Mouse (Mus musculus) monocyte, adult 2 months (primary cell): ENCODE results near the gene Msrb1.
"Not testable (repeated sequence)": the region's sequence is repeated elsewhere in the genome, so short reads cannot be mapped to it uniquely, and the experiment has no call there.

Experiments
- DNase-seq, 2 experiments: peaks; one replicate each; pipeline ENCODE4 v3.0.0; 2022; ENCODE audit warnings: low spot score in 2 of 2, low read depth in 1 of 2

Gene Msrb1

DNA sequence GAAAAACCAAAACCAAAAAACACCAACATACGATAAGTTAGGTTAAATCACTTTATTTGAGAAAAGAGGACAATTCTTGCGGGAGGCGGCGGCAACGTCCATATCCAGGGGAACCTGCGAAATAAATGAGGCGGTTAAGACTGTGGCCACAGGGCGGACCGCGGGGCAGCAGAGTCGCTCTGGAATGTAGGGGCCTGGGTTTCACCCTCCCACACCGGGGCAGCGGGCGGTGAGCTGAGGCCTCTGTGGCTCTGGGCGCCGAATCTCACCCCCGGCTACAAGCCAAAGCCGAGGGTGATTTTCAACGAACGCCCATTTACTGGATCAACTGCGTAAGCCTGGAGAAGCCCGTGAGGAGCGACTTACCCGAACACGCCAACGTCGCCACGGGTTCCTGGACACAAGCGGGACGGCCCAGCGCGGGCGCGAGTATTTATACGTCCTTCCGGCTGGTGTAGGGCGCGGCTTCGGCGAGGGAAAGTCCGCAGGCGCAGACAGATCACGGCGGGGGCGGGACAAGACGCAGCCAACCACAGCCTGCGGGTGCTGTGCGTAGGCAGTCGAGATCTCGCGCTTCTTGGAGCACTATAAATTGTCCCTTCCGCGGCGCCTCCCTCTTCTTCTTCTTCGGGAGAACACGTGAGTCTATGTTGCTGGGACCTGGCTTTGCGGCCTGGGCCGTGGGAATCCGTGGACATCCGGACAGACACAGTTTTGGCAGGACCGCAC, 16.8 kb upstream of the Msrb1 start:
- DNase-seq, result peak; percentile 95 to 96

DNA sequence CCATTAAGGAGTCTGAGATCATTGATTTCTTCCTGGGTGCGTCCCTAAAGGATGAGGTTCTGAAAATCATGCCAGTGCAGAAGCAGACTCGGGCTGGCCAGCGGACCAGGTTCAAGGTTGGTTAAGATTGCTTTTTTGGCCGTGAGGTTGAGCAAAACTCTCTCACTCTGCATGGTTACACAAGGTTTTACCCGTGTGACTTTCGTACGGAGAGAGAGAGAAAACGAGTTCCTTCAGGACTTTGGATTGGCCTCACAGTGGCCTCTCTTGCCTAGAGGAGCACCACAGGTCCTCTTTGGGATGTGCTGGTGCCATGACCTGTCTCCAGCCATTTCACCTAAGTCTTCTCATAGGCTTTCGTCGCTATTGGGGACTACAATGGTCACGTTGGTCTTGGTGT, 15.8 kb upstream of the Msrb1 start:
- not testable (repeated sequence) for DNase-seq

DNA sequence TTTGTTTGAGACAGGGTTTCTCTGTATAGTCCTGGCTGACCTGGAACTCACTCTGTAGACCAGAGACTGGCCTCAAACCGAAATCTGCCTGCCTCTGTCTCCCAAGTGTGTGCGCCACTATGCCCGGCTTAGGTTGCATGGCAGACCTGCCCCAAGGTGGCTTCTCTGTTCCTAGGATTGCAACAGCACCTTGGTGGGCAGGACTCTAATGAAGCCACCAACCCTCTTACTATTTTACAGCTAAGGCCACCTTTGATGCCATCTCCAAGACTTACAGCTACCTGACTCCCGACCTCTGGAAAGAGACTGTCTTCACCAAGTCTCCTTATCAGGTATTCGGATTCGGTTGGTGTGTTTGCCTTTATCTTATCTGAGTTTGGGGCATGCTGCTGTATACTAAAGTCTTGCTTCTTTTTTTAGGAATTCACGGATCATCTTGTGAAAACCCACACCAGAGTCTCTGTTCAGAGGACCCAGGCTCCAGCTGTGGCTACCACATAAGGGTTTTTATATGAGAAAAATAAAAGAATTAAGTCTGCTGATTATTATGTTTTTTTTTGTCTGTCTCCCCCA, 15.0 kb upstream of the Msrb1 start:
- DNase-seq, result not testable (repeated sequence)

DNA sequence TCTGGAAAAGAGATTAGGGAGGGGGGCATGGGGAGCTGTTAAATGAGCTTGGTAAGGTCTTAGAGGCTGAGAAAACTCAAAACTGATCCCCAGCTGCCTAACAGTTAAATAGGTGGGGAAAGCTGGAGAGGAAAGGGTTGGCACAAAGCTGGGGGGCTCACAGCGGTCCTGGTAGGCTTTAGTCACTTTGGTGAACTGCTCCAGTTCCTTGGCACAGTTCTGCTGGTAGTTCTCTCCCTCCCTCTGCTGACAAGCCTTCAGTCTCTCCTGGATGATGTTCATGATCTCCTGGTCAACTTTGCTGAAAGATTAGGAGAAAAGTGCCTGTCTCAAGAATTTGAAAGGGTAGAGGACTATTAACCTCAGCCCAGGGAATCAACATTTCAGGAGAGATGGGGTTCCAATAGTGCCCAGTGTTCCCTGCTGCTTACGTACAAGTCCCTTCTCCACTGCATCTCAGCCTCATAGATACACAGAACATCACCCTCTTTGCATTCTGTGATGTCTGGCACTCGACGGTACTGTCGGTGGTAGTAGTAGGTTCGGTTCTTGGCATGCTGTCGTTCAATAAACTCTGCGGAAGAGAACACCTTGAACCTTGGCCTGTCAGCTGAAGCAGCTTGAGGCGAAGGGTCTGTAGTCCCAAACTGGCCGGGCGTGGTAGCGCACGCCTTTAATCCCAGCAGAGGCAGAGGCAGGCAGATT, 14.1 kb upstream of the Msrb1 start:
- DNase-seq, result no peak

DNA sequence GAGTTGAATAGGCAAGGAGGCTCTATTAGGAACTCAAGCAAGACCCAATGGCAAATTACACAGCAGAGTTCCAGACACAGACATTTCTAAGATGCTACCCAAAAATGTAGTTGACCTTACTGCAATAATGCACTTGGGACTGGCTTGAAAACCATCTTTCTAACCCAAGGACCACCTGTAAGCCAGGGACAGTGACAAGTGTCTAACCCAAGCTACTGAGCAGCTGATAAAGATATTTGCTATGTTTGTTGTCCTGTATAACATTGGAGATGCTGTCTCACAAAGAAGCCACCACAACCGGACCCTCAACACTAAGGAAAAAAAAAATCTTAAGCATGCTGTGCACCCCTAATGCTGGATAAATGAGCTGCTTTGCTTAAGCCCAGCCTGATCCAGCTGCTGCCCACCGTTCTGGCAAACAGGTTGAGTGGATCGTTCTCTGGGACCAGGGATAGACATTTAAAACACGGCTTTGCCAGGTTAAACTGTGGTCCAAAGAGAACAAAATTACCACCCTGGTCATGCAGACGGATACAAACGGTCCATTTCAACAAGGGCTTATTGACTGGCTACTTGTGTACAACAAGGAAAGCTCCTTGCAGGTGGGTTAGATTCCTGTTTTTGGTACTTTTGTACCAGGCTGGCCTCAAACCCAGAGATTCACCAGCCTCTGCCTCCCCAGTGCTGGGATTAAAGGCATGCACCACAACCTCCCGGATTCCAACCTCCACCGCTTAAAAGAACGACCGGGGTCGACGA, 13.1 kb upstream of the Msrb1 start:
- DNase-seq, result no peak

DNA sequence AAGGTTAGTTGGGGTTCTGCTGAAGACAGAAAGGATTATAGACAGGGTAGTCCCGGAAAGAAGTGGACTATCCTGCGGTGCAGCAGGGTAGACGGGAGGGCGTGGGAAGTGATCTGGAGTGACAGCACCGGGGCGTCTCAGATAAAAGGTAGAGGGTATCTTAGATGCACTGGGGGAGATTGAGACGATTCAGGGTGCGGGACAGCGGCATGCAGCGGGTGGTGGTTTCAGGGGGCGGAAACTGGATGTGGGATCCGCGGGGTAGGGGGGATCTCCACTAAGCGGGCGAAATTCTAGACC, 12.6 kb upstream of the Msrb1 start:
- no peak for DNase-seq

DNA sequence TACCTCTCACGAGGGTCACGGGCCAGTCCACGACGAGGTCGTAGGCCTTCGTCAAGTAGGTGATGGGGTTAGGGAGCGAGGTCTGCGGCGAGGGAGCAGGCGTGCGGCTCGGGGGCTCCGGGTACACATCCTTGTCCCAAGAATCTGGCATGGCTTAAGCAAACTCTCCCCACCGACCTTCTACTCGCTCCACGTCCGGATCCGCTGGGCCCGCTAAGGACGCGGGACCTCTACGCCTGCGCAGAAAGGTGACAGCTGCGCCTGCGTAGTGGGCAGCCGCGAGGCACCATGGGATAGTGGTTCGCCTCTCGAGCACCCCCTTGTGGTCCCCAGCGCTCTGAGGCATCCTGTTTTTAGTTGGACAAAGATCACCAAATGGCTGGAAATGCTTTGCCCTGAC, 12.3 kb upstream of the Msrb1 start, which contains the start of gene Ndufb10:
Gene Ndufb10 (minus strand): TSS at position 295 of the 400 bp plus-strand sequence.
- peak; percentile 90 to 94 for DNase-seq

DNA sequence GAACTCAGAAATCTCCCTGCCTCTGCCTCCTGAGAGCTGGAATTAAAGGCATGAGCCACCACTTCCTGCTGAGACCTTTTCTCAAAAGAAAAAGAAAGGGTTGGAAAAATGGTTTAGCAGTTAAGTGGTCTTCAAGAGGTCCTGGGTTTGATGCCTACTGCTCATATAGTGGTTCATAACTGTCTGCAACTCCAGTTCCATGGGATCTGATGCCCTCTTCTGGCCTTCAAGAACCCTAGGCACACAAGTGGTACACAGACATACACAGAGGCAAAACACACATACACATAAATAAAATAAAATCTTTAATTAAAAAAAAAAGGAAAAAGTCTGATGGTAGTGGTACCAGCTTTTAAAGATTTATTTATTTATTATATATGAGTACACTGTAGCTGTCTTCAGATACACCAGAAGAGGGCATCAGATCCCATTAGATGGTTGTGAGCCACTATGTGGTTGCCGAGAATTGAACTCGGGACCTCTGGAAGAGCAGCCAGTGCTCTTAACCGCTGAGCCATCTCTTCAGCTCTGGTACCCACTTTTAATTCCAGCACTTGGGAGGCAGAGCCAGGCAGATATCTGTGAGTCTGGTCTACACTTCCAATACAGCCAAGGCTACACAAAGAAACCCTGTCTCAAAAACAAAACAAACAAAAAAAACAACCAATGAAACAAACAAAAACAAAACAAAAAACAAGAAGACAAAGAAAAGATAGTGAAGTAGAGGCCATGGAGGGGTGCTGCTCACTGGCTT, 10.6 kb upstream of the Msrb1 start:
- DNase-seq, result no peak

DNA sequence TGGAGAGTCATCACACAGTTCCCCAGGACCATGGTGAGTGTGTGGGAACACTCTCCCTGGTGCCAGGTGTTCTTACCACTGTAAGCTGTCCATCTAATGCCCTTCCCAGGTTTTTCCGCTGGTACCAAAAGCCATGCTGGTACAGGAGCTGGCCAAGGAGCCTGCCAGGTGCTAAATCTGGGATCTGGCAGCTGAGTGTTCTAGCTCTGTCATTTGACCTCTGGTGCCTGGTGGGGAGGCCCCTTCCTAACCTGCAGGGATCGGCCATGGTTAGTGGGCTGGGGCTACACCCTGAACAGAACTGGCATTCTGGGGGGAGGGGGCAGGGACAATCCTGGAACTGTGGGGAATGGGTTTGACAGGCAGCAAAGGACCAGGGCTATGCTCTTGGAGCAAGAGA, 8.8 kb upstream of the Msrb1 start, which contains the start of gene Rpl3l:
Gene Rpl3l (plus strand): TSS at position 203 of the 400 bp plus-strand sequence.
- no peak for DNase-seq

DNA sequence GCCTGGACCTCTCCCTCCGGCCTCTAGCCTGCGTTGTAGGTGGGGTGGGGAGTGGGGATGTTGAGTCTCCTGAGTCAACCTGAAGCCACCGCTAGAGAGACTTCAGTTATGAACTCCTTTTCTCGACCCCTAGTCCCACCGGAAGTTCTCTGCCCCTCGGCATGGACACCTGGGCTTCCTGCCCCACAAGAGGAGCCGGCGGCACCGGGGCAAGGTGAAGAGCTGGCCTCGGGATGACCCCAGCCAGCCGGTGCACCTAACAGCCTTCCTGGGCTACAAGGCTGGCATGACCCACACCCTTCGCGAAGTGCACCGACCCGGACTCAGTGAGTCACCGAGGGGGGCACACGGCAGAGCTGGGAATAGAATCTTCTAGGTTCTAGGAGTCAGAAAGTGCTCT, 8.3 kb upstream of the Msrb1 start:
- DNase-seq, result no peak

DNA sequence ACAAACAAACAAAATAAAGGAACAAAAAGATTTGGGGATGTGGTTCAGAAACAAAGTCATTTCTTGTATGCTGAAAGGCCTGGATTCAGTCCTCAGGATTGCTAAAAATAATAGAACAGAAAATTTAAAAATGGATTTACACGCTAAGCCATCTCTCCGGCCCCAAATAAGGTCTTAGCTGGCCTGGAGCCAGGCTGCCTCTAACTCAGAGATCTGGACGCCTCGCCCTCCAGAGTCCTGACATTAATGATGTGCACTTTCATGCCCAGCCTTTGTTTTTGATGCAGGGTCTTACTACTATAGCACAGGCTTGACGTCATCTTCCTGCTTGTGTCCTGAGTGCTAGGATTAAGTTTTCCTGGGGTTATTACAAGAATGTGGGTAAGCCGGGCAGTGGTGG, 7.4 kb upstream of the Msrb1 start:
- DNase-seq, result no peak

DNA sequence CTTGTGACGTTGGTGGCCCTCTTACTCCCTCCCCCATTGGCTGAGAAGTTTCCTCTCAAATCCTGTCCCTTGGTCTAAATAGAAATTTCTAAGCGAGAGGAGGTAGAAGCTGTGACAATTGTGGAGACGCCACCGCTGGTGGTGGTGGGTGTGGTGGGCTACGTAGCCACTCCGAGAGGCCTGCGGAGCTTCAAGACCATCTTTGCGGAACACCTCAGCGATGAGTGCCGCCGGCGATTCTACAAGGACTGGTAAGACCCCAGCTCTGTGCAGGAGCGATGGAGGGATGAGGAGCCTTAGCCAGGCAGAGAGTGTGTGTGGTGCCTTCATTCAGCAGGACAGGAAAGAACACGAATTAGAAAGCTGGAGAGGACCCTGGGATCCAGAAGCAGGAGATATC, 5.7 kb upstream of the Msrb1 start:
- no peak for DNase-seq

DNA sequence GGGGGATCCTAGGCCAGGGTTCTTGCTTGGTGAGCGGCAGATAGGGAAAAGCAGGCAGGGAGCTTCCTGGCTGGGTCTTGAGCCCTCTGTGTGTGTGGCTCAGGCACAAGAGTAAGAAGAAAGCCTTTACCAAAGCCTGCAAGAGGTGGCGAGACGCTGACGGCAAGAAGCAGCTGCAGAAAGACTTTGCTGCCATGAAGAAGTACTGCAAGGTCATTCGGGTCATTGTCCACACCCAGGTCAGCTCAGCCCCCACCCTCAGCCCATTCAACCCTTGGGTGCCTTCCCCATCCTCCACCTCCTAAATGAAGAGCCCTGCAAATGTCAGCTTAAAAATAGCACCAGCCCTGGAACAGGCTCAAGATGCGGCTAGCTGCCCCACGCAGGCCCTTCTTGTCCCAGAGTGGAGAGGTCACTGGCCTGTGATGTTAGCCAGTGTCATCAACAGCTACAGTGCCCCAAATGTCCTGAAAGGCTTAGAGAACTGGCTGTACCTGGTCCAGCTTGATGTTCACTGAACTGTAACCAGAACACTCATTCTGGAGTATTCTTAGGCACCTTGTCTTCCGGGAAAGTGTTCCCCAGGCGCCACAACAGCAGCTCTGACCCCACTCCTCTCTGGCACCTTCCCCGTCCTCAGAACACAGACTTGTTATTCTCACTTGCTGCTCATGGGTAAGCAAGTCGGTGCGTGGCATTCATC, 4.1 kb upstream of the Msrb1 start:
- no peak for DNase-seq

DNA sequence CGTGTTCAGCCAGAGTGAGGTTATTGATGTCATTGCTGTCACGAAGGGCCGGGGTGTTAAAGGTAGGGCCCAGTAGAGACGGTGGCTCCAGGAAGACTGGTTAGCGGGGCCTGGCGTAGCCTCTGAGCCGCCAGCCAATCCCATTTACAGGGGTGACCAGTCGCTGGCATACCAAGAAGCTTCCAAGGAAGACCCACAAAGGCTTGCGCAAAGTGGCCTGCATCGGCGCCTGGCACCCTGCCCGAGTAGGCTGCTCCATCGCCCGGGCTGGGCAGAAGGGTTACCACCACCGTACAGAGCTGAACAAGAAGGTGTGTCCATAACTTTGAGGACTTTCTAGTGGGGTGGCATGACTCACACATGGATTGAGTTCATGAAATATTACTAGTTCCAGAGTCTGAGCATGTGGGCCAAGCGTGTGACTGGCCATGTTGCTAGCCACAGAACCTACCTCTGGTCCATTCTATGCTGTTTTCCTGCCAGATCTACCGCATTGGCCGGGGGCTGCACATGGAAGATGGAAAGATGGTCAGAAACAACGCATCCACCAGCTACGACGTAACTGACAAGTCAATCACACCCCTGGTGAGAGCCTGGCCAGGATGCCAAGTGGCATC, 2.9 kb upstream of the Msrb1 start:
- no peak for DNase-seq

DNA sequence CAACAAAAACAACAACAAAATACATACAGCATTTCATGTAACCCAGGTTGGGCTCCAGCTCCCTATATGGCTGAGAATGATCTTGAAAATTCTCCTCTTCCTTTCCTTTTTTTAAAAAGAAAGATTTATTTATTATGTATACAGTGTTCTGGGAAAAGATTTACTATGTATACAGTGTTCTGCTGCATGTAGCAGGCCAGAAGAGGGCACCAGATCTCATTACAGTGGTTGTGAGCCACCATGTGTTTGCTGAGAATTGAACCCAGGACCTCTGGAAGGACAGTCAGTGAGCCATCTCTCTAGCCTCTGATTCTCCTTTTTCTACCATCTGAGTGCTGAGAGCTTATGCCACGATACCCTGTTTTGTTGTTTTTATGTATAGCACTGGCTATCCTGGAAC, 1.9 kb upstream of the Msrb1 start:
- DNase-seq, result no peak

DNA sequence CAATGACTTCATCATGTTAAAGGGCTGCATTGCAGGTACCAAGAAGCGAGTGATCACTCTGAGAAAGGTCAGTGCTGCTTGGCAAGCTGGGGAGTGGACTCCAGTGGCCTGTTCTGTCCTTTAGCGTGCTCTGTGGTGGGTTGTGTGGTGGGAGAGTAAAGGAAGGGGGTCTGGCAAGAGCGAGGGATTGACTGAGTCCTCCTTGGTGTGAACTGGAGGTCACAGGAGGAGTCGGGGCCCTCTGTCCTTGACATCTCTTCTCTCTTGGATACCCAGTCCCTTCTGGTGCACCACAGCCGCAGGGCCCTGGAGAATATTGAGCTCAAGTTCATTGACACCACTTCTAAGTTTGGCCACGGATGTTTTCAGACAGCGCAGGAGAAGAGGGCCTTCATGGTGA, 996 bp upstream of the Msrb1 start:
- no peak for DNase-seq

DNA sequence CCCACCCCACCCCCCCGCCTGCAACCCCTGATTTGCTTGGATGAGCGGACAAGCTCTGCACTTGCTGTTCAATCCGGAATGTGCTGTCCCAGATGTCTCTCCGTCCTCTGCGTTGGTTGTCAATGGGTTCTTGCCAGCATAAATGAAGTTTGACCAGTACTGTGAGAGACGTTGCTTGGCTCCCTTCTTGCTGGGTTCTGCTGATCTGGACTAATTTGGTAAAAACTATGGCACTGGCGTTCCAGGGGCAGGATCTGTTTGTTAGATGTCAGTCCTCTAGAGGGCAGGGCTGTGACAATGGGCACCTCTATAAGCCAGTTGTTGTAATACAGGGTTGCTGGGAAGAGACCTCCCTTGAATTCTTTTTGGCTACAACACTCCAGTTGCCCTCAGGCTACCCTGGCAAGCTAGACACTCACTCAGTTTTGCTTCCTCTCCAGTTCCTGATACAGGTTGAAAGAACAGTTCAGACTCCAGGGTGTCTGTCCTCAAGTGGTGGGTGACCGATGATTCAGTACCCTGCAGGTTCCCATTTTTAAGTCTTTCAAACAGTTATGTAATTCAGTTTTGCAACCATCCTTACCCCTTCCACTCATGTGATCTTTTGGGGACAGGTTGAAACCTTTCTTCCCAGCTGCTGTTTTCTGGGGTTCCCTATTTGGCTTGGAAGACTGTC, 831 bp downstream of the Msrb1 start:
- DNase-seq, result peak; percentile 58 to 76

DNA sequence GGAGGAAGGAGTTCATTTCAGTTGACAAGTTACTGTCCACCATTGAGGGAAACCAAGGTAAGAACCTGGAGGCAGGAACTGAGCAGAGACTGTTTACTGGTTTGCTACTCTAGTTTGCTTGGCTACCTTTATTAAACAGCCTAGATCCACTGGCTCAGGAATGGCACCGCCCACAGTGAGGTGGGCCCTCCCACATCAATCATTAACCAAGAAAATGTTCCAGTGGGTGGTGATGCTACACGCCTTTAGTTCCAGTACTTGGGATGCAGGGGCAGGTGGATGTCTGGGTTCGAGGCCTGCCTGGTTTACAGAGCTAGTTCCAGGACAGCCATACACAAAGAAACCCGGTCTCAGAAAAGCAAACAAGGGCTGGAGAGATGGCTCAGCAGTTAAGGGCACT, 1.8 kb downstream of the Msrb1 start:
- DNase-seq, result no peak

DNA sequence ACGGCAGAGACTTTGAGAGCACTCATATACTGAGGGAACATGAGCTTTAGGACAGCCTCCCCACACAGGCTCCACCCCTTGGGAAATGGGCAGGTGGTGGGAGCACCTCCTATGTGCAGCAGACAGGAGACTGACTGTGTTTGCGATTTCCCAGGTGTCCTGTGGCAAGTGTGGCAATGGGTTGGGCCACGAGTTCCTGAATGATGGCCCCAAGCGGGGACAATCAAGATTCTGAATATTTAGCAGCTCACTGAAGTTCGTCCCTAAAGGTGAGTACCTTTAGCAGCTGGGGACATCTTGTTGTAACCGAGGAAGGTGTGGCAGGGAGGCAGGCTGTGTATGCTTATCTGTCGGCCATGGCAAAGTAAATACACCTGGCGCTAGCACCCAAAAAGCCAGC, 3.5 kb downstream of the Msrb1 start:
- no peak for DNase-seq
